Mouse (Mus musculus): ENCODE data around the gene Izumo1.

DNA sequence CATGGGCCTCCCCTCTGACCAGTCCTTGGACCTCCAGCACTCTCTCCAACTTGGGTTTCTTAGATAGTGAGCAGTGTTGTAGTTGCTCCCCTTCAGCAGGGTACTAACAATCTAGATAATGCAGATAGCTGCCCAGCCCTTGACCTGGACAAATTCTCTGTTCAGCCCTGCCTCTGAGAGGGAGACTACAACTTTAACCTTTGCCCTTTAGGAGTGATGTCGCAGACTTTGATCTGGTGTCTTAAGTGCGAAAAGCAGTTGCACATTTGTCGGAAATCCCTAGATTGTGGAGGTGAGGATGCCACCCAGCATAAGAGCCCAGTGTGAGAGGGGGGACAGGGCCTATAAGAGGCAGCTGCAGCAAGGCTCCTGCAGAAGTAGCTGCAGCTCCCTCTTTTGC, 3.1 kb downstream of the Izumo1 start:
- no peak for TF ChIP-seq POLR2A (IDR thresholded peaks at IDR 0.05; ENCODE audit: extremely low read depth, insufficient read depth, low read length)
- TF ChIP-seq CTCF (IDR thresholded peaks at IDR 0.05; ENCODE audit: low read depth, low read length), result no peak
